Mouse (Mus musculus): Measurements from ENCODE around the gene Igsf9.

DNA sequence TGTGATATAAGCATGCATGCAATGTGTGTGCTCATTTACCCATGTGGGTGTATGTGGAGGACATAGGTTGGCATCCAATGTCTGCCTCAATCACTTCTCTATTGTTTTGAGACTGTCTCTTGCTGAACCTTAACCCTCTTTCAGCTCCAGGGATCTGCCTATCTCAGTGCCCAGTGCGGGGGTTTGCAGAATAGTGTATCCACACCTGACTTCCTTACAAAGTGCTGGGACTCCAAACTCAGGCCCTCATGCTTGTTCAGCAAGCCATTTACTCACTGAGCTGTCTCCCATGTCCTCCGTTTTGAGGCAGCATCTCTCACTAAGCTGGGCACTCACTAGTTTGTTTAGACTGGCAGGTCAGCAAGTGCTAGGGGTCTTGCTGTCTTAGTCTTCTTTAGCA is 43.0 kb upstream of the Igsf9 start:
- no peak for TF ChIP-seq CTCF (IDR thresholded peaks at IDR 0.05; ENCODE audit: borderline replicate concordance, insufficient read depth, low read length)
- TF ChIP-seq POLR2A (IDR thresholded peaks at IDR 0.05; ENCODE audit: low read depth, low read length) = no peak

All from embryonic fibroblast, embryonic 13.5 days (primary cell).